Mouse (Mus musculus) embryonic fibroblast, embryonic 13.5 days (primary cell): ENCODE measurements around the gene Ugt1a10.

Experiments
- CTCF ChIP-seq: IDR thresholded peaks from 2 replicates; pipeline ENCODE4 v1.5.1; 2011; ENCODE audit warnings: mild to moderate bottlenecking, control low read depth, low read length, moderate library complexity, borderline replicate concordance; ENCODE audit not compliant: insufficient read depth
- POLR2A ChIP-seq: IDR thresholded peaks from 2 replicates; pipeline ENCODE4 v1.6.1; 2011; ENCODE audit warnings: low read depth, mild to moderate bottlenecking, control low read depth, low read length, moderate library complexity

- TF ChIP-seq POLR2A = no peak
- no peak for TF ChIP-seq CTCF
These were observed 45.7 kb upstream of the Ugt1a10 start for GRCm38 (mm10) chr1:88009521-88009920.
